Mouse (Mus musculus) erythroblast, embryonic 14.5 days (primary cell): ENCODE measurements around the gene Cryzl1.
"Not testable (repeated sequence)": the region's sequence is repeated elsewhere in the genome, so short reads cannot be mapped to it uniquely, and the experiment has no call there.

Source experiments
- GATA1 ChIP-seq: IDR thresholded peaks from 2 replicates; pipeline ENCODE4 v1.6.1; 2012; ENCODE audit warnings: low read length, inconsistent platforms, mixed read lengths
- TAL1 ChIP-seq: IDR thresholded peaks from 3 replicates; pipeline ENCODE4 v1.6.1; 2012; ENCODE audit warnings: low read length, inconsistent platforms, mixed read lengths

- TF ChIP-seq GATA1, TAL1: not testable (repeated sequence)
Measured at GRCm38 (mm10) chr16:91645420-91645819, 83.4 kb downstream of the Cryzl1 start.
